Mouse (Mus musculus): ENCODE results near the gene Cdc42. TPM values are rescaled to one million over a fixed set of nuclear protein-coding genes. Genes with fewer than 3 reads are reported as not detected.

Cdc42 gene
- polyA plus RNA-seq, 1 experiment: 133 TPM

- Histone ChIP-seq H3K27ac (ENCODE audit: control insufficient read depth, insufficient read depth, low read depth, low read length, poor library complexity) (no peak overlapping the region), H3K4me3 (replicated peaks; ENCODE audit: control insufficient read depth, low read depth, low read length) (no peak overlapping the region), H3K4me1 (ENCODE audit: control insufficient read depth, insufficient read depth, low read length) (no peaks in the 10 kb centered on the region)
- TF ChIP-seq CTCF (IDR thresholded peaks at IDR 0.05; ENCODE audit: control insufficient read depth, insufficient read depth, low read length) (no peak), POLR2A (IDR thresholded peaks at IDR 0.05; ENCODE audit: borderline replicate concordance, control insufficient read depth, low read depth, low read length) (no peak)
- WGBS: 67% methylated on average over 3 of the region's 3 CpGs
These were observed 67.3 kb downstream of the Cdc42 start for GRCm38 (mm10) chr4:137290250-137290649.

- TF ChIP-seq CTCF (IDR thresholded peaks at IDR 0.05; ENCODE audit: control insufficient read depth, insufficient read depth, low read length) (no peak), POLR2A (IDR thresholded peaks at IDR 0.05; ENCODE audit: borderline replicate concordance, control insufficient read depth, low read depth, low read length) (no peak)
- no peaks in the 10 kb centered on the region for H3K4me1 ChIP-seq (ENCODE audit: control insufficient read depth, insufficient read depth, low read length)
- WGBS: 81% methylated on average over 6 of the region's 6 CpGs
- H3K27ac ChIP-seq (ENCODE audit: control insufficient read depth, insufficient read depth, low read depth, low read length, poor library complexity): no peak overlapping the region
- H3K4me3 ChIP-seq (replicated peaks; ENCODE audit: control insufficient read depth, low read depth, low read length): no peak overlapping the region
These were observed 67.8 kb downstream of the Cdc42 start for GRCm38 (mm10) chr4:137289701-137290100.

- Histone ChIP-seq H3K27ac (ENCODE audit: control insufficient read depth, insufficient read depth, low read depth, low read length, poor library complexity) (no peak overlapping the region), H3K4me1 (ENCODE audit: control insufficient read depth, insufficient read depth, low read length) (no peaks in the 10 kb centered on the region), H3K4me3 (replicated peaks; ENCODE audit: control insufficient read depth, low read depth, low read length) (no peak overlapping the region)
- TF ChIP-seq POLR2A (IDR thresholded peaks at IDR 0.05; ENCODE audit: borderline replicate concordance, control insufficient read depth, low read depth, low read length) (no peak), CTCF (IDR thresholded peaks at IDR 0.05; ENCODE audit: control insufficient read depth, insufficient read depth, low read length) (peak; percentile 72)
- WGBS: 5% methylated on average over 4 of the region's 4 CpGs
These were observed 69.7 kb downstream of the Cdc42 start for GRCm38 (mm10) chr4:137287818-137288217.

GRCm38 (mm10) chr4:137287206-137287605, 70.3 kb downstream of the Cdc42 start:
- TF ChIP-seq POLR2A (IDR thresholded peaks at IDR 0.05; ENCODE audit: borderline replicate concordance, control insufficient read depth, low read depth, low read length) (no peak), CTCF (IDR thresholded peaks at IDR 0.05; ENCODE audit: control insufficient read depth, insufficient read depth, low read length) (no peak)
- no peak overlapping the region for H3K27ac ChIP-seq (ENCODE audit: control insufficient read depth, insufficient read depth, low read depth, low read length, poor library complexity)
- no peaks in the 10 kb centered on the region for H3K4me1 ChIP-seq (ENCODE audit: control insufficient read depth, insufficient read depth, low read length)
- H3K4me3 ChIP-seq (replicated peaks; ENCODE audit: control insufficient read depth, low read depth, low read length): no peak overlapping the region
- WGBS: 79% methylated on average over 13 of the region's 13 CpGs

- Histone ChIP-seq H3K27ac (ENCODE audit: control insufficient read depth, insufficient read depth, low read depth, low read length, poor library complexity) (no peak overlapping the region), H3K4me3 (replicated peaks; ENCODE audit: control insufficient read depth, low read depth, low read length) (no peak overlapping the region), H3K4me1 (ENCODE audit: control insufficient read depth, insufficient read depth, low read length) (no peaks in the 10 kb centered on the region)
- 72% methylated on average over 8 of the region's 8 CpGs for WGBS
- TF ChIP-seq POLR2A (IDR thresholded peaks at IDR 0.05; ENCODE audit: borderline replicate concordance, control insufficient read depth, low read depth, low read length): no peak
- TF ChIP-seq CTCF (IDR thresholded peaks at IDR 0.05; ENCODE audit: control insufficient read depth, insufficient read depth, low read length): no peak
These were observed 70.9 kb downstream of the Cdc42 start for GRCm38 (mm10) chr4:137286662-137286953.

- no peak overlapping the region for H3K27ac ChIP-seq (ENCODE audit: control insufficient read depth, insufficient read depth, low read depth, low read length, poor library complexity)
- no peak overlapping the region for H3K4me3 ChIP-seq (replicated peaks; ENCODE audit: control insufficient read depth, low read depth, low read length)
- TF ChIP-seq CTCF (IDR thresholded peaks at IDR 0.05; ENCODE audit: control insufficient read depth, insufficient read depth, low read length): no peak
- no peak for TF ChIP-seq POLR2A (IDR thresholded peaks at IDR 0.05; ENCODE audit: borderline replicate concordance, control insufficient read depth, low read depth, low read length)
- H3K4me1 ChIP-seq (ENCODE audit: control insufficient read depth, insufficient read depth, low read length): no peaks in the 10 kb centered on the region
- WGBS: 79% methylated on average over 15 of the region's 15 CpGs
These were observed 71.5 kb downstream of the Cdc42 start for GRCm38 (mm10) chr4:137285876-137286661.

- TF ChIP-seq CTCF (IDR thresholded peaks at IDR 0.05; ENCODE audit: control insufficient read depth, insufficient read depth, low read length): no peak
- TF ChIP-seq POLR2A (IDR thresholded peaks at IDR 0.05; ENCODE audit: borderline replicate concordance, control insufficient read depth, low read depth, low read length): no peak
- WGBS: 53% methylated on average over 4 of the region's 4 CpGs
- Histone ChIP-seq H3K4me1 (ENCODE audit: control insufficient read depth, insufficient read depth, low read length) (no peaks in the 10 kb centered on the region), H3K4me3 (replicated peaks; ENCODE audit: control insufficient read depth, low read depth, low read length) (no peak overlapping the region), H3K27ac (ENCODE audit: control insufficient read depth, insufficient read depth, low read depth, low read length, poor library complexity) (no peak overlapping the region)
These were observed 74.2 kb downstream of the Cdc42 start for GRCm38 (mm10) chr4:137283407-137283732.

- TF ChIP-seq POLR2A (IDR thresholded peaks at IDR 0.05; ENCODE audit: borderline replicate concordance, control insufficient read depth, low read depth, low read length): no peak
- TF ChIP-seq CTCF (IDR thresholded peaks at IDR 0.05; ENCODE audit: control insufficient read depth, insufficient read depth, low read length): no peak
- Histone ChIP-seq H3K27ac (ENCODE audit: control insufficient read depth, insufficient read depth, low read depth, low read length, poor library complexity) (no peak overlapping the region), H3K4me1 (ENCODE audit: control insufficient read depth, insufficient read depth, low read length) (no peaks in the 10 kb centered on the region), H3K4me3 (replicated peaks; ENCODE audit: control insufficient read depth, low read depth, low read length) (no peak overlapping the region)
- 52% methylated on average over 17 of the region's 17 CpGs for WGBS
These were observed 74.7 kb downstream of the Cdc42 start for GRCm38 (mm10) chr4:137282584-137283406.
